Mouse (Mus musculus): ENCODE measurements around the gene Dok5.

Gene Dok5

GRCm38 (mm10) chr2:170857507-170857906 lies 125.9 kb downstream of the Dok5 start:
- in situ Hi-C loops (cut with MboI, MseI) = no loop called here

- in situ Hi-C loops (cut with MboI, MseI) = no loop called here
Observed at GRCm38 (mm10) chr2:170858640-170859039, 127.0 kb downstream of the Dok5 start.

- in situ Hi-C loops (cut with MboI, MseI) = loop anchor here (10.0 kb wide), 1 partner anchor 1604 kb away; no protein-coding TSS in a partner anchor
Observed at GRCm38 (mm10) chr2:170860576-170860975, 129.0 kb downstream of the Dok5 start.

GRCm38 (mm10) chr2:170862799-170863198 lies 131.2 kb downstream of the Dok5 start:
- in situ Hi-C loops (cut with MboI, MseI) = loop anchor here (10.0 kb wide), 1 partner anchor 1602 kb away; no protein-coding TSS in a partner anchor

- in situ Hi-C loops (cut with MboI, MseI) = loop anchor here (10.0 kb wide), 1 partner anchor 1602 kb away; no protein-coding TSS in a partner anchor
Observed at GRCm38 (mm10) chr2:170863201-170863600, 131.6 kb downstream of the Dok5 start.

- in situ Hi-C loops (cut with MboI, MseI) = loop anchor here (10.0 kb wide), 1 partner anchor 1601 kb away; no protein-coding TSS in a partner anchor
Observed at GRCm38 (mm10) chr2:170864043-170864442, 132.4 kb downstream of the Dok5 start.

- in situ Hi-C loops (cut with MboI, MseI) = loop anchor here (10.0 kb wide), 1 partner anchor 1600 kb away; no protein-coding TSS in a partner anchor
Observed at GRCm38 (mm10) chr2:170864820-170865219, 133.2 kb downstream of the Dok5 start.

- in situ Hi-C loops (cut with MboI, MseI) = loop anchor here (5.0 kb wide), 2 partner anchors 338 to 1337 kb away; no protein-coding TSS in a partner anchor
Observed at GRCm38 (mm10) chr2:170870566-170870965, 139.0 kb downstream of the Dok5 start.

- in situ Hi-C loops (cut with MboI, MseI) = loop anchor here (5.0 kb wide), 2 partner anchors 339 to 1336 kb away; no protein-coding TSS in a partner anchor
Observed at GRCm38 (mm10) chr2:170871469-170871868, 139.9 kb downstream of the Dok5 start.

- in situ Hi-C loops (cut with MboI, MseI) = loop anchor here (5.0 kb wide), 2 partner anchors 341 to 1334 kb away; no protein-coding TSS in a partner anchor
Observed at GRCm38 (mm10) chr2:170873382-170873781, 141.8 kb downstream of the Dok5 start.

- in situ Hi-C loops (cut with MboI, MseI) = loop anchor here (25.0 kb wide), 1 partner anchor 2010 kb away; no protein-coding TSS in a partner anchor
Observed at GRCm38 (mm10) chr2:170877515-170877914, 145.9 kb downstream of the Dok5 start.

- in situ Hi-C loops (cut with MboI, MseI) = loop anchor here (25.0 kb wide), 1 partner anchor 2009 kb away; no protein-coding TSS in a partner anchor
Observed at GRCm38 (mm10) chr2:170877936-170878335, 146.3 kb downstream of the Dok5 start.

- in situ Hi-C loops (cut with MboI, MseI) = loop anchor here (25.0 kb wide), 1 partner anchor 2003 kb away; no protein-coding TSS in a partner anchor
Observed at GRCm38 (mm10) chr2:170884209-170884801, 152.7 kb downstream of the Dok5 start.

- in situ Hi-C loops (cut with MboI, MseI) = loop anchor here (5.0 to 25.0 kb wide), 2 partner anchors 91 to 1999 kb away; no protein-coding TSS in a partner anchor
Observed at GRCm38 (mm10) chr2:170887984-170888383, 156.4 kb downstream of the Dok5 start.

GRCm38 (mm10) chr2:170895096-170895495 lies 163.5 kb downstream of the Dok5 start:
- in situ Hi-C loops (cut with MboI, MseI) = loop anchor here (25.0 kb wide), 1 partner anchor 1992 kb away; no protein-coding TSS in a partner anchor

- in situ Hi-C loops (cut with MboI, MseI) = no loop called here
Observed at GRCm38 (mm10) chr2:170902204-170903028, 170.8 kb downstream of the Dok5 start.

GRCm38 (mm10) chr2:170903029-170903306 lies 171.4 kb downstream of the Dok5 start:
- in situ Hi-C loops (cut with MboI, MseI) = no loop called here

GRCm38 (mm10) chr2:170903367-170903766 lies 171.8 kb downstream of the Dok5 start:
- in situ Hi-C loops (cut with MboI, MseI) = no loop called here

- in situ Hi-C loops (cut with MboI, MseI) = no loop called here
Observed at GRCm38 (mm10) chr2:170912589-170913223, 181.1 kb downstream of the Dok5 start.

- in situ Hi-C loops (cut with MboI, MseI) = no loop called here
Observed at GRCm38 (mm10) chr2:170913863-170914262, 182.3 kb downstream of the Dok5 start.

- in situ Hi-C loops (cut with MboI, MseI) = no loop called here
Observed at GRCm38 (mm10) chr2:170915646-170916045, 184.0 kb downstream of the Dok5 start.

GRCm38 (mm10) chr2:170922260-170922659 lies 190.7 kb downstream of the Dok5 start:
- in situ Hi-C loops (cut with MboI, MseI) = no loop called here
